Mouse (Mus musculus) liver, embryonic 12.5 days (tissue): ENCODE measurements around the gene Gm49395. TPM values are rescaled to one million over a fixed set of nuclear protein-coding genes. Genes with fewer than 3 reads are reported as not detected.

Experiments used
- ATAC-seq: fragments of 200-750 bp; cut with Nextera tagmentation; 2 replicates; pipeline ENCODE4 v1.8.0; 2017; ENCODE audit warnings: moderate number of reproducible peaks, mild to moderate bottlenecking, moderate library complexity
- H3K27ac ChIP-seq: fragments of 300-500 bp; sonication (generic); 2 replicates; pipeline ENCODE4 v1.5.1; 2016; ENCODE audit warnings: mild to moderate bottlenecking
- H3K27me3 ChIP-seq: fragments of 300-500 bp; sonication (generic); replicated peaks from 2 replicates; pipeline ENCODE4 v1.6.1; 2016; ENCODE audit warnings: mild to moderate bottlenecking, moderate library complexity
- H3K36me3 ChIP-seq: fragments of 300-500 bp; sonication (generic); 2 replicates; pipeline ENCODE4 v1.6.1; 2016; ENCODE audit warnings: mild to moderate bottlenecking, moderate library complexity
- H3K4me1 ChIP-seq: fragments of 300-500 bp; sonication (generic); 2 replicates; pipeline ENCODE4 v1.6.1; 2016
- H3K4me2 ChIP-seq: fragments of 300-500 bp; sonication (generic); 2 replicates; pipeline ENCODE4 v1.6.1; 2016; ENCODE audit warnings: mild to moderate bottlenecking, moderate library complexity
- H3K4me3 ChIP-seq: fragments of 300-500 bp; sonication (generic); 2 replicates; pipeline ENCODE4 v1.5.1; 2016; ENCODE audit warnings: mild to moderate bottlenecking, moderate library complexity
- H3K9ac ChIP-seq: fragments of 300-500 bp; sonication (generic); 2 replicates; pipeline ENCODE4 v1.6.1; 2016; ENCODE audit warnings: mild to moderate bottlenecking, moderate library complexity
- H3K9me3 ChIP-seq: fragments of 300-500 bp; sonication (generic); replicated peaks from 2 replicates; pipeline ENCODE4 v1.6.1; 2016; ENCODE audit warnings: mild to moderate bottlenecking, moderate library complexity
- WGBS: fragments of 180-500 bp; shearing (Covaris S2); methylation state at CpG from one replicate; pipeline ENCODE4 v1.1.7; 2016; ENCODE audit not compliant: insufficient replicate concordance; 5-methylcytosine and 5-hydroxymethylcytosine counted together
- polyA plus RNA-seq: library from polyadenylated mRNA; unstranded; fragments of >200 nt; fragmentation: Nextera tagmentation; extraction: Ambion mirVana; gene quantifications from 2 replicates; pipeline ENCODE4 v1.2.1, GENCODE M21; 2016

The Gm49395 gene
- polyA plus RNA-seq, 1 experiment from 2014 or later: 2.6 TPM

GRCm38 (mm10) chr13:115037304-115037703 is 64.4 kb downstream of the Gm49395 start:
- H3K36me3 ChIP-seq: no peaks in the 10 kb centered on the region
- H3K4me1 ChIP-seq: no peaks in the 10 kb centered on the region
- H3K9ac ChIP-seq: no peak overlapping the region
- no peaks in the 10 kb centered on the region for H3K9me3 ChIP-seq
- ATAC-seq: no peak
- no peak overlapping the region for H3K27ac ChIP-seq
- WGBS: 77% methylated on average over 4 of the region's 4 CpGs
- no peak overlapping the region for H3K4me3 ChIP-seq
- H3K27me3 ChIP-seq: no peaks in the 10 kb centered on the region
- H3K4me2 ChIP-seq: no peak overlapping the region

- no peak for ATAC-seq
- H3K4me2 ChIP-seq: no peak overlapping the region
- 53% methylated on average over 8 of the region's 8 CpGs for WGBS
Observed at GRCm38 (mm10) chr13:115035387-115035786, 66.3 kb downstream of the Gm49395 start.

GRCm38 (mm10) chr13:115033135-115033534 is 68.6 kb downstream of the Gm49395 start:
- Histone ChIP-seq H3K9ac (no peak overlapping the region), H3K9me3 (no peaks in the 10 kb centered on the region), H3K27ac (no peak overlapping the region), H3K4me2 (no peak overlapping the region), H3K4me1 (no peaks in the 10 kb centered on the region), H3K4me3 (no peak overlapping the region), H3K27me3 (no peaks in the 10 kb centered on the region), H3K36me3 (no peaks in the 10 kb centered on the region)
- no peak for ATAC-seq
- WGBS: 66% methylated on average over 2 of the region's 2 CpGs

More at GRCm38 (mm10) chr13:115035387-115035786, 66.3 kb downstream of the Gm49395 start:
- Histone ChIP-seq H3K36me3 (no peaks in the 10 kb centered on the region), H3K27me3 (no peaks in the 10 kb centered on the region), H3K9me3 (no peaks in the 10 kb centered on the region), H3K9ac (no peak overlapping the region), H3K27ac (no peak overlapping the region), H3K4me1 (no peaks in the 10 kb centered on the region), H3K4me3 (no peak overlapping the region)

DNA sequence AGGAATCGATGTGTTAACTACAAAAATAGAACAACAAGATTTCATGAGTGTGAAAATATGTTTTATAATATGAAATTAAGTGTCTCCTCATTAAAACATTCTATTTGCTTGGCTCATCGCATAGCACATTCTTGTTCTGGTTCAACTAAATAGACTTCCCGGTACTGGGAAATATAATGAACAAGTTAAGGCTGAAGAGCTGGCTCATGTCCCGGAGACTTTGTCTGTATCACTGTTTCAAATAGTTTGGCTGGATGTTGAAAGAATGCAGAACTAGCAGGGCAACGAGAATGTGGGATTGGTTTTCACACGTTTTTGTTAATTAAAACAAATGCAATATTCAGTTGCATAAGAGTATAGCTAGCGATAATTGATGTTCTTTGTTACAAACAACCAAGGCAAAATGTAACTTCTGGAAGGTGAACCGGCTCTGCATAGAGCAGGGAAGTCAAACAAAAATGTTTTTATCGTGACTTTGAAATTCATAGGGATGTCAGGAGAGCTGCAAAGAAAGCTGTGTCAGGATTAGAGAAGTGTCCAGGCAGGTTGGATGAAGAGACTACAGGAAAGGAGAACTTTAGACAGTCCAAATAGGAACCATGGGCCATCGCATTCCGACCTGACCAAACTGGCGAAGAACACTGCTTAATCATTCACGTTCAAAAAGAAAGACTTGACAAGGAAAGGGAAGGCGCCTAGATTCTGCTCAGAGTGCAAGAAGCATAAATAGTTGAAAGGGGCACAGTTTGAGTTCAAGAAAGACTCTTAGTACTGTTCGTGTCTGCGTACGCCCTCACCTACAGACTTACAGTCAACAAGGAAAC is 70.3 kb downstream of the Gm49395 start:
- WGBS: 71% methylated on average over 17 of the region's 17 CpGs

GRCm38 (mm10) chr13:115025394-115025793 is 76.3 kb downstream of the Gm49395 start:
- WGBS: 55% methylated on average over 3 of the region's 3 CpGs
- no peaks in the 10 kb centered on the region for H3K4me1 ChIP-seq
- no peaks in the 10 kb centered on the region for H3K36me3 ChIP-seq
- H3K27ac ChIP-seq: no peak overlapping the region
- no peaks in the 10 kb centered on the region for H3K9me3 ChIP-seq
- H3K27me3 ChIP-seq: no peaks in the 10 kb centered on the region
- no peak overlapping the region for H3K9ac ChIP-seq
- no peak overlapping the region for H3K4me2 ChIP-seq
- no peak for ATAC-seq
- no peak overlapping the region for H3K4me3 ChIP-seq

More for the DNA sequence above, 70.3 kb downstream of the Gm49395 start:
- H3K9ac ChIP-seq: no peak overlapping the region
- H3K27me3 ChIP-seq: no peaks in the 10 kb centered on the region
- no peaks in the 10 kb centered on the region for H3K4me1 ChIP-seq
- no peak for ATAC-seq
- no peak overlapping the region for H3K4me2 ChIP-seq
- H3K36me3 ChIP-seq: no peaks in the 10 kb centered on the region
- no peak overlapping the region for H3K27ac ChIP-seq
- no peaks in the 10 kb centered on the region for H3K9me3 ChIP-seq
- H3K4me3 ChIP-seq: no peak overlapping the region

DNA sequence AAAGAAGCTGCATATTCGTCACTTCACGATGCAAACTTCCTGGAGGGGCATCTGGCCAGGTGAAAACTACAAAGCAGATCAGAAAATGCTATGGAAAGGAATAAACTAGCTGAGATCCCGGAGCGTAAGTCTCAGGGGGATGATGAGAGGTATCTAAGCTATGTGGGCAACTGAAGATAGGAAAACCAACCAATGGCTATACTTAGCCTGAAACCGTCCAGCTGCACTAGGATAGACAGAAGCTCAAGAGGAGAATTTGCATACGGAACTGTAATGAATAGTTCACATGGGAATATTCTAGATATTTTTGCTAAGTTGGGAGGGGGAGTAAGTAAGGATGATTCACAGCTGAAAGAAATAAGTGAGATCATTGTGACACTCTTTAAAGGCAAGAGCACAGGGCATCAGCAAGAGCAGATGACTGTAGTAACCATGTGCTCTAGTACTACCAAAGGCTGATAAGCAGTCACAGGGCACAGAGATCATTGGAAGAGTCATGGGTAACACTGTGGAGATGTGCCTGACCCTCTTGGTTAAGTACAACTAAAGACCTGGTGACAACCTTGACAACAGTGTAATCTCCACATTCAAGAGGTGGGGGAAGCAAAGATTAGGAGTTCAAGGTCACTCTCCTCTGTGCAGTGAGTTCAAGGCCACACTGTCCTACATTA is 79.5 kb downstream of the Gm49395 start:
- H3K9ac ChIP-seq: no peak overlapping the region
- no peaks in the 10 kb centered on the region for H3K4me1 ChIP-seq
- WGBS: 66% methylated on average over 6 of the region's 6 CpGs
- no peak overlapping the region for H3K4me3 ChIP-seq
- H3K36me3 ChIP-seq: no peaks in the 10 kb centered on the region
- H3K9me3 ChIP-seq: no peaks in the 10 kb centered on the region
- no peaks in the 10 kb centered on the region for H3K27me3 ChIP-seq
- no peak overlapping the region for H3K4me2 ChIP-seq
- no peak for ATAC-seq
- H3K27ac ChIP-seq: no peak overlapping the region

GRCm38 (mm10) chr13:115021411-115021810 is 80.3 kb downstream of the Gm49395 start:
- no peaks in the 10 kb centered on the region for H3K27me3 ChIP-seq
- H3K4me1 ChIP-seq: no peaks in the 10 kb centered on the region
- H3K36me3 ChIP-seq: no peaks in the 10 kb centered on the region
- ATAC-seq: peak; percentile 57; the same call in 1 of the 2 replicates
- 15% methylated on average over 10 of the region's 10 CpGs for WGBS
- H3K4me2 ChIP-seq: no peak overlapping the region
- H3K9ac ChIP-seq: no peak overlapping the region
- no peaks in the 10 kb centered on the region for H3K9me3 ChIP-seq
- H3K4me3 ChIP-seq: no peak overlapping the region
- H3K27ac ChIP-seq: no peak overlapping the region

DNA sequence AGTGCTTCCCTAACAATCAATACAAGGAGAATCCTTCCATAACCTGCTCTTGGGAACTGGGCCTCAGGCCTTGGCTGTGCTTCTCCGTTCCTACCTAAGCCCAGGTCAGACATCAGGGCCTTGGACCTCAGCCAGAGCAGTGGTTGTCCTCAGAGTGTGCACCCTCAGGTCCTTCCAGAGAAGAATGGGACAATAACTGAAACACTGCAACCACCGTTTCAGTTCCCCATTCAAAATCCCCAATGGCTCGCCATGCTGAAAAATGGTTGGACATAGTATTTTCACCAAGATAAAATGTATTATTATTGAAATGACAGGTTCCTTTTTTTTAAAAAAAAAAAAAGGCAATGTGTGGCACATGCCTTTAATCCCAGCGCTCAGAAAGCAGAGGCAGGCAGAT is 81.0 kb downstream of the Gm49395 start:
- Histone ChIP-seq H3K9me3 (no peaks in the 10 kb centered on the region), H3K4me2 (no peak overlapping the region), H3K27me3 (no peaks in the 10 kb centered on the region), H3K4me1 (no peaks in the 10 kb centered on the region), H3K9ac (no peak overlapping the region), H3K4me3 (no peak overlapping the region), H3K27ac (no peak overlapping the region), H3K36me3 (no peaks in the 10 kb centered on the region)
- WGBS: 67% methylated on average over 4 of the region's 4 CpGs
- no peak for ATAC-seq

GRCm38 (mm10) chr13:115017545-115017944 is 84.2 kb downstream of the Gm49395 start:
- no peaks in the 10 kb centered on the region for H3K4me1 ChIP-seq
- no peak overlapping the region for H3K27ac ChIP-seq
- H3K4me2 ChIP-seq: no peak overlapping the region
- no peaks in the 10 kb centered on the region for H3K27me3 ChIP-seq
- no peaks in the 10 kb centered on the region for H3K36me3 ChIP-seq
- no peak overlapping the region for H3K9ac ChIP-seq
- ATAC-seq: no peak
- no peak overlapping the region for H3K4me3 ChIP-seq
- WGBS: 76% methylated on average over 9 of the region's 9 CpGs
- H3K9me3 ChIP-seq: no peaks in the 10 kb centered on the region

DNA sequence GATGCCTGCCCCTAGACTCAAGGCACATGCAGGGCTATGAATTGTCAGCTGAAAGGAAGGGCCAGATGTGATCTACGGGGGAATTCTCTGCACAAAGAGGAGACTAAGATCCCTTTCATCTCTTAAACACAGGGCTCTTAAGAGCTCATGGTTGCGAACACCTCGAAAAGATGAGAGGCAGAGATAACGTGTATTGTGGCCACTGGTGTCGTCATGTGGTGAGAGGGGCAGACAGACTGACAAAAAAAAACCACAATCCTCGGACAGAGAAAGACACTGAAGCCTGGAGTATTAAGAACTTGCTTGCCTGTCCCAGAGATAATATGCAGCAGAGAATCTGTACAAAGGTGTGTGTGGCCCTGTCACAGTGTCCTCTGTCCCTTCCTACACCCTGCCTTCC is 90.2 kb downstream of the Gm49395 start:
- WGBS: 30% methylated on average over 6 of the region's 6 CpGs
- Histone ChIP-seq H3K36me3 (no peaks in the 10 kb centered on the region), H3K9me3 (no peaks in the 10 kb centered on the region), H3K9ac (no peak overlapping the region), H3K4me3 (no peak overlapping the region), H3K4me2 (no peak overlapping the region), H3K27ac (no peak overlapping the region), H3K4me1 (no peaks in the 10 kb centered on the region), H3K27me3 (no peaks in the 10 kb centered on the region)
- no peak for ATAC-seq

DNA sequence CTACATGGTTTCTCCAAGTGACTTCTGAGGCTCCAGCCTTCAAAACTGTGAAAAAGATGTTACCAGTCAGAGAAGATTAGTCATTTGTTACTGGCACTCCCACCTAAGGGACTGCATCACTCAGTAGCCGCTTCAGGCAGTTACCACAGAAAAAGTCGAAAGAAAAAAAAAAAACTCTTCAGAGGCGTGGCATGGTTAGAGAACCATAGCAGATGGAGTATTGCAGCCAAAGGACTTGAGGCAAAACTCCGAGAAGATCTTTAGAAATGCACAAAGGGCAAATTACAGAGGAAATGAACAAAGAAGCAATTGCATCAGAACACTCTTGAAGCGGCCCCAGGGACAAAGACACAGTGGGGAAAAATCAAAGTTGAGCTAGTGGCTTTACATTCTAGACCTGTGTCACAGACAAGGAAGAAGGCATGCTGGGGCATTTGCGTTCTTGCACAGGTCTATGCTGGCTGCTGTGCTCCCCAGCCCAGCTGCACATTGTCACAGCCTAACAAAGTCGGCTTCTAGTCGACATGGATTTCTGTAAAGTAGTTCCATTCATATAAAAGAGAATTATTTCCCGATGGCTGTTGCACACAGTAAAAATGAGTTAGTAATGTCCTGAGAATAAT is 95.4 kb downstream of the Gm49395 start:
- Histone ChIP-seq H3K27ac (no peak overlapping the region), H3K4me3 (no peak overlapping the region), H3K9me3 (no peaks in the 10 kb centered on the region), H3K4me1 (peaks cover 7% of the 10 kb centered on the region; the same call in 1 of the 2 replicates), H3K9ac (no peak overlapping the region), H3K36me3 (no peaks in the 10 kb centered on the region), H3K4me2 (no peak overlapping the region), H3K27me3 (no peaks in the 10 kb centered on the region)
- 62% methylated on average over 9 of the region's 9 CpGs for WGBS
- no peak for ATAC-seq

- H3K4me2 ChIP-seq: no peak overlapping the region
- H3K27me3 ChIP-seq: no peaks in the 10 kb centered on the region
- H3K27ac ChIP-seq: no peak overlapping the region
- H3K36me3 ChIP-seq: no peaks in the 10 kb centered on the region
- H3K4me1 ChIP-seq: peaks cover 7% of the 10 kb centered on the region; the same call in 1 of the 2 replicates
- peak; percentile 61 for ATAC-seq
- no peaks in the 10 kb centered on the region for H3K9me3 ChIP-seq
- no peak overlapping the region for H3K9ac ChIP-seq
- no peak overlapping the region for H3K4me3 ChIP-seq
- WGBS: 29% methylated on average over 6 of the region's 6 CpGs
Observed at GRCm38 (mm10) chr13:115005342-115005741, 96.4 kb downstream of the Gm49395 start.
